Mouse (Mus musculus) embryonic stem cell, embryonic (primary cell): ENCODE data around the gene Alkbh4.
"Not testable (repeated sequence)": the region's sequence is repeated elsewhere in the genome, so short reads cannot be mapped to it uniquely, and the experiment has no call there.

Source experiments
- CTCF ChIA-PET, 4 experiments: fragments of 300-600 bp in 2 of 4; fragments of 350-600 bp in 2 of 4; sonication (Branson Sonifier 250); formaldehyde crosslinking; loops; one replicate each; lab custom pipeline; 2022; ENCODE audit warnings: inconsistent platforms in 2 of 4; lab: Charles Lee
- POLR2A ChIA-PET, 4 experiments: fragments of 300-600 bp in 2 of 4; fragments of 350-600 bp in 2 of 4; sonication (Branson Sonifier 250); formaldehyde crosslinking; loops; one replicate each; lab custom pipeline; 2022; ENCODE audit warnings: antibody characterized with exemption in 4 of 4, inconsistent platforms in 1 of 4; lab: Charles Lee

Gene Alkbh4

DNA sequence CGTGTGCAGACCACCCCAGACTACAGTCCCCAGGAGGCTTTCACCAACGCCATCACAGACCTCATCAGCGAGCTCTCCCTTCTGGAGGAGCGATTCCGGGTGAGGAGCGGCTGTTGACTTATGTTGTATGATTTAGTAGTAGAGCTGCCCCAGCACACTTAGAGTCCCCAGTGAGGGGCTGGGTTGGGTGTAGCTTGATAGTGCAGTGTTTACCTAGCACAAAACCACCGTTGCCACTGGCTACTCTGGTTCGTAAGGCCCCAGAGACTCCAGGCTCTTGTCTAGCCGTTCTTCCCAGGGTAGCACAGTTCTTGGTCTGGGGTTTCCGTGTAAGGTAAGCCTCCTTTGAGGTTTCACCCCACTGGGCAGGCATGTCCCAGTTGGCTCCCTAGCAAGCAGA lies 13.8 kb upstream of the Alkbh4 start:
- ChIA-PET POLR2A (interaction anchor here in 3 of 4 experiments (0.6 to 3.0 kb wide), 10 partner anchors 8 to 479 kb away, joined by 3 to 11 read pairs (median 3); partner anchors contain the start of genes Alkbh4 (in 1 of the 3) and Lrwd1 (in 1 of the 3)), CTCF (interaction anchor here in 3 of 4 experiments (0.6 to 1.8 kb wide), 10 partner anchors 15 to 846 kb away, joined by 3 to 6 read pairs (median 4); no protein-coding TSS in a partner anchor)

DNA sequence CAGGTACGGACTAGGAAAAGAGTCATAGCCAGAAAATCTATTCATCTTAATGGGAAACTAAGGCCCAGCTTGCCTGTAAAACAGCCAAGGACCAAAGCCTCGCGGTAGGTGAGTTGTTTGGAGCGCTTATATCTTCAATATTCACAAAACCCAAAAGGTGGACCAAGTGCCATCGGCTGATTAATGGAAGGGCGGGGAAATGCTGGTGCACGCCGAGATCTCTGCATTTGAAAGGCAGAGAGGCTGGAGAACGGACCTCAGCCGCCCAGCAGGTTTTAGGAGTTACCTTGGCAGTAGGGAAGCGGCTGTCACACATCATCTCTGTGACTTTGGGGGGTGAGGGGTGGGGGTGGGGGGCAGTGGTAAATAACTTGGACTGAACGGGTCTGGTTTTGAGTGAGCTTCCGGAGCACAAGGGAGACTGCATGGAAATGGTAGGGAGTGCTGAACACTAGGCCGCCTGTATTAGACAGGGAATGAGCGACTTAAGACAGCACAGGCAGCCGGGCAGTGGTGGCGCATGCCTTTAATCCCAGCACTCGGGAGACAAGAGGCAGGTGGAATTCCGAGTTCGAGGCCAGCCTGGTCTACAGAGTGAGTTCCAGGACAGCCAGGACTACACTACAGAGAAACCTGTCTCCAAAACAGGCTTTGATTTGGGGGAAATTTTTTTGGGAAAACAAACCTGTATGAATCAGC lies 495 bp downstream of the Alkbh4 start:
- CTCF ChIA-PET, result interaction anchor here in 3 of 4 experiments (0.6 to 1.7 kb wide), 15 partner anchors 32 to 337 kb away, joined by 3 to 6 read pairs (median 4); no protein-coding TSS in a partner anchor
- POLR2A ChIA-PET, result interaction anchor here in 3 of 4 experiments (0.5 to 2.8 kb wide), 9 partner anchors 12 to 1086 kb away, joined by 3 to 8 read pairs (median 3); partner anchors contain the start of genes Polr2j (in 1 of the 3) and Prkrip1 (in 1 of the 3)

DNA sequence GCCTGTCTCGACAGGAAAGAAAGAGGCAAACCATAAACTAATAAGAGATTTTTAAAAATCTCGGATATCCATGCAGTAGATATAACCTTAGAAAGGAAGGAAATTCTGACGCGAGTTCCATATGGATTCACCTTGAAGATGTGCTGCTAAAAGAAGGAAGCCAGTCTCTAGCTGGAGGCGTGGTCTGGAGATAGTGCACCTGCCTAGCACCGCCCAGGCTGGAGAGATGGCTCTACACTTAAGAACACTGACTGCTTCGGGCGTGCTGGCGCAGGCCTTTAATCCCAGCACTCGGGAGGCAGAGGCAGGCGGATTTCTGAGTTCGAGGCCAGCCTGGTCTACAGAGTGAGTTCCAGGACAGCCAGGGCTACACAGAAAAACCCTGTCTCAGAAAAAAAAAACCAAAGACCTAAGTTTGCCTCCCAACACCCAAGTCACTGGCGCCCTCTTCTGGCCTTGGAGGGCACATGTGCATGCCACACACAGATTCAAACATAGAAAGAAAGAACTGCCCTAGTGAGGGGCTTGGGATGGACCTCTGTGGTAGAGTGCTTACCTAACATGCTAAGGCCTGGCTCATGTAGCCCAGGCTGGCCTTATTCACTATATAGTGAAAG lies 1.8 kb downstream of the Alkbh4 start:
- CTCF ChIA-PET, result interaction anchor here (0.5 to 1.7 kb wide), 24 partner anchors 16 to 733 kb away, joined by 3 to 6 read pairs (median 4); no protein-coding TSS in a partner anchor
- POLR2A ChIA-PET, result interaction anchor here in 2 of 4 experiments (0.9 to 1.9 kb wide), 9 partner anchors 13 to 360 kb away, joined by 3 to 7 read pairs (median 3); partner anchors contain the start of genes Polr2j (in 2 of the 2), Mdh2 (in 1 of the 2), Prkrip1 (in 1 of the 2) and Styxl1 (in 1 of the 2)

DNA sequence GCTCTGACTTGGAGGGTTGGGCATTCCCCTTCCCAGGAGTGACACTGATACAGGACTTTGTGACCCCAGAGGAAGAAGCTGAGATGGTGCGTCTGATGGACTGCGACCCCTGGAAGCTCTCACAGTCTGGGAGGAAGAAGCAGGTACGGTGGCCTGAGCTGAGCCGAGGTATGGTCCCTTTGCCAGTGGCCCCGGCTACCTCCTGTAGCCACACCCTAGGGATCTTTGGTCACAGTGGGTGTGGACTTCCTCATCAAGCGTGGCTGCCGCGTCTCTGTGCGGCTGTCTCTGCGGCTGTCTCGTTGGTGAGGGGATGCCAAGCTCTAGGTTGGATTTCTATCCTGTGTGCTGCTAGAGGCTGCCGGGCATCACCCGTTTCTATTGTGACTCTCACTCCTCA lies 3.4 kb downstream of the Alkbh4 start:
- CTCF ChIA-PET, result interaction anchor here in 3 of 4 experiments (0.5 to 1.0 kb wide), 7 partner anchors 9 to 130 kb away, joined by 3 to 13 read pairs (median 3); partner anchors contain the start of gene Sh2b2 (in 1 of the 3)
- POLR2A ChIA-PET, result interaction anchor here in 1 of 4 experiments (0.6 to 1.5 kb wide), 3 partner anchors 31 to 311 kb away, joined by 3 to 4 read pairs (median 4); partner anchors contain the start of gene Orai2

DNA sequence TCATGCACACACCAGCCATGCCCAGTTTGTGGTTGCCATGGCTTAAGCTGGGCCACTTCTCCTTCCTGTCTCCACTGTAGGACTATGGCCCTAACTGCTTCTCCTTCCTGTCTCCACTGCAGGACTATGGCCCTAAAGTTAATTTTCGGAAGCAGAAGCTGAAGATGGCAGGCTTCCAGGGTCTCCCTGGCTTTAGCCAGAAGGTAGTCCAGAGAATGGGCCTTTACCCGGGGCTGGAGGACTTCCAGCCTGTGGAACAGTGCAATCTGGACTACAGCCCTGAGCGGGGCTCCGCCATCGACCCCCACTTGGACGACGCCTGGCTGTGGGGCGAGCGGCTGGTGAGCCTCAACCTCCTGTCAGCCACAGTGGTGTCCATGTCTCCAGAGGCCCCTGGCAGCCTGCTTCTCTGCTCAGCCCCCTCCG lies 4.1 kb downstream of the Alkbh4 start:
- ChIA-PET POLR2A (interaction anchor here in 2 of 4 experiments (0.5 to 1.5 kb wide), 4 partner anchors 12 to 132 kb away, joined by 3 to 5 read pairs (median 4); partner anchors contain the start of gene Orai2 (in 1 of the 2)), CTCF (interaction anchor here in 3 of 4 experiments (0.6 to 1.1 kb wide), 5 partner anchors 24 to 326 kb away, joined by 3 to 4 read pairs (median 3); no protein-coding TSS in a partner anchor)

DNA sequence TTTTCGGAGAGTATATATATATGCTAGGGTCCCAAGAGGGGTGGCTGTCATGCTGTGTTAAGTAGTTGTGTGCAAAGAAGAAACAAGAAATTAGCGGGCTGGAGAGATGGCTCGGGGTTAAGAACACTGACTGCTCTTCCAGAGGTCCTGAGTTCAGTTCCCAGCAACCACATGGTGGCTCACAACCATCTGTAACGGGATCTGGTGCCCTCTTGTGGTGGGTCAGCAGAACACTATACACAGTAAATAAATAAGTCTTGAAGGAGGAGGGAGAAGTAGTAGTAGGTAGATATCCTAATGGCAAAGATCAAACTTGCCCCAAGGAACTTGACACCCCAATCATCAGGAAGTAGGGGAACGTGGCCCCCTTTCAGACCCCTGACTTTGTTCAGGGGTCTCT lies 6.8 kb downstream of the Alkbh4 start:
- CTCF ChIA-PET, result no interaction called here
- POLR2A ChIA-PET, result interaction anchor here in 1 of 4 experiments (0.8 to 1.3 kb wide), 2 partner anchors 26 to 40 kb away, joined by 3 read pairs; no protein-coding TSS in a partner anchor

DNA sequence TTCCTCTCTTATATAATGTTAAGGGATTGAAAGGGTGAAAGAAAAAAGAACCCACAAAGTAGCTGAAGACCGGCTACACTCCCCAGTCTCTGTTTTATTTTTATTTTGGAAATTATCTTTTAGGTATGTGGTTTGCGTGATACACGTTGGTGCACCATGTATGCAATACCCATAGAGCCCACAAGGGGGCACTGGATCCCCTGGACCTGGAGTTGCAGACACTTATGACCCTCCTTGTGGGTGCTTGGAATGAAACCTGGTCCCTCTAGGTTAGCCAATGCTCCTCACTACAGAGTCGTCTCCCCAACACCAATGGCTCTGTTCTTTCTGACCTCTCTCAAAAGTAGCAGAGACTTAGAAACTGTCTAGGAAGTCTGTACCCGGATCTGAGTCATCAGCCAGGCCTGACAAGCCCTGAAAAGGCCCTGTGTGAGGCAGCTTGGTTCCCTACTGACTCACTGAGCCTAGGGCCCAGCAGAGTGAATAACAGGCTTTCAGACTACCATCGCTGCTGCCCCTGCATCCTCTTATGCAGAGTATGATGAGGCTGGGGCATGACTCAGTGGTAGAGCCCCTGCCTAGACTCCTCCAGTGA lies 7.3 kb downstream of the Alkbh4 start:
- POLR2A ChIA-PET, result interaction anchor here in 1 of 4 experiments (0.8 kb wide), 1 partner anchor 26 kb away, joined by 3 read pairs; no protein-coding TSS in a partner anchor
- CTCF ChIA-PET, result interaction anchor here in 1 of 4 experiments (0.9 kb wide), 1 partner anchor 110 kb away, joined by 3 read pairs; no protein-coding TSS in a partner anchor

DNA sequence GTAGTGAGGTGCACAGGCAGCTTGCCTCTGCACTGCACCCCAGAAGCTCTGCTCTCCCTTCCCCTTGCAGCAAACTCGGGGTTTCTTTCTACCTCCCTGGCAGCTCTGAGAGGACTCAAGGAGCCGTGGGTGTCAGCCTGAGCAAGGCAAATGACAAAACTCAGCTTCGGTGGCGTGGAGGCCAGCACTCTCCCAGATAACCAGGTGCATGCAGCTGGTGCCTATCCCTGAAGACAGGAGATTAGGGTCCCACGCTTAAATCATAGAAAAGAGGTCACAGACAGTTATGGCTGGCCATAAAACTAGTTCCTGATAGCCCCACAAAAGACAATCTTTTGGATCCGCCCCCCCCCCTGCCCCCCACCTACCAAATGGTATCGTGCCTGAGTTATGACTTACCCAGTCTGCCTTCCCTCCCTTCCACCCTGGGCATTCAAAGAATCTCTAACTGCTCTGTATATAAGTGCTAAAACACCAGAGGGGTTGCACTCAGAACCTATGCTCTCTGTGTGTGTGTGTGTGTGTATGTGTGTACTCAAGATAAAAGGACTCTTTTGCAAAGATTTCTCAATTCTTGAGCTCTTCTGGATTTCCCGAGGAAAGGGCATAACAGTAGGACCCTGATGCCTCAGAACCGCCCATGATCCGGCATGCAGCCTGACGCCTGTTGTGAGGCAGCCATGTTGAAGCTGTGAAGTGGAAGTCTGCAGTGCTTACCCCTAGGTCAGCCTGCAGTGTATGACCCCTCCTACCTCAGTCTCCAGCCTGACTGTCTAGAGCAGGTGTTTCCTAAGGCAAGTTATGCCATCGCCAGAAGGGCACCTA lies 8.9 kb downstream of the Alkbh4 start:
- CTCF ChIA-PET, result interaction anchor here in 2 of 4 experiments (0.6 to 0.8 kb wide), 2 partner anchors 23 to 440 kb away, joined by 3 to 5 read pairs; no protein-coding TSS in a partner anchor

DNA sequence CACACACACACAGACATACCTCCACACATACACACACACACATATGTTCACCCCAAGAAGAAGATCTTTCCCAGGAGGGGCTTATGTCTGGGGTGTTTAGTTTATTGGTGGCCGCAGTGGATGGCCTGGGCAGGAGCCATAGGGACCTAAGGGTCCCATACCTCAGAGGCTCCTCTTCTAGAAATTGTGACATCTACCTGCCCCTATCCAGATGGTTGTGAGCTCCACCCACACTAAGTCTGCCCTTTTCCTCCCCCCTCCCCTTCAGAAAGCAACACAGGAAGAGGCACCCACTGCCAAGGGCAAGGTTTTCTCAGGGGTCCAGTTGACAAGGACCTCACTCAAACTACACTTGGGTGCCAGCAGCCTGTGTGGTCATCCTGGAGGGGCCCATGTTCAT lies 11.0 kb downstream of the Alkbh4 start:
- ChIA-PET CTCF (interaction anchor here in 1 of 4 experiments (0.6 to 1.4 kb wide), 3 partner anchors 33 to 165 kb away, joined by 3 to 5 read pairs (median 3); no protein-coding TSS in a partner anchor), POLR2A (interaction anchor here in 1 of 4 experiments (1.0 kb wide), 1 partner anchor 59 kb away, joined by 3 read pairs; no protein-coding TSS in a partner anchor)

More for the DNA sequence above, 8.9 kb downstream of the Alkbh4 start:
- POLR2A ChIA-PET, result interaction anchor here in 2 of 4 experiments (0.5 to 0.9 kb wide), 3 partner anchors 23 to 39 kb away, joined by 3 to 6 read pairs (median 3); no protein-coding TSS in a partner anchor

DNA sequence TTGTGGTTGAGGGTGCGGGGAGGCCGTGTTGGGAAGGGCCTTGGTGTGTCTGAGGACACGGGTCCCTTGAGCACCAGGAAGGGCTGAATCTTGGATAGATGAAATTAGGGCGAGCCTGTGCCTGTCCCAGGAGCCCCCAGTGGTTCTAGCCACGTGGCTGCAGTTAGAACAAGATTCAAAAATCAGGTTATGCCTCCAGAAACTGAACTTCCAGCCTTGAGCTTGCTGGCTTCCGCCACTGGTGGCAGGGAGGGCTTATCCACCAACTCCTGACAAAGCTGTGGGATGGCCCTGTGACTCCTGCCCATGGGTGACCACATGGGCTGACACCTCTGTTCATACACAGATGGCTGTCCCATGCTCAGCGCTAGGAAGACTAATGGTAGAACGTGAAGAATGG lies 11.8 kb downstream of the Alkbh4 start:
- ChIA-PET POLR2A (interaction anchor here in 1 of 4 experiments (0.6 kb wide), 1 partner anchor 82 kb away, joined by 4 read pairs; no protein-coding TSS in a partner anchor), CTCF (interaction anchor here in 1 of 4 experiments (0.6 to 1.4 kb wide), 2 partner anchors 39 to 172 kb away, joined by 3 to 5 read pairs; no protein-coding TSS in a partner anchor)

DNA sequence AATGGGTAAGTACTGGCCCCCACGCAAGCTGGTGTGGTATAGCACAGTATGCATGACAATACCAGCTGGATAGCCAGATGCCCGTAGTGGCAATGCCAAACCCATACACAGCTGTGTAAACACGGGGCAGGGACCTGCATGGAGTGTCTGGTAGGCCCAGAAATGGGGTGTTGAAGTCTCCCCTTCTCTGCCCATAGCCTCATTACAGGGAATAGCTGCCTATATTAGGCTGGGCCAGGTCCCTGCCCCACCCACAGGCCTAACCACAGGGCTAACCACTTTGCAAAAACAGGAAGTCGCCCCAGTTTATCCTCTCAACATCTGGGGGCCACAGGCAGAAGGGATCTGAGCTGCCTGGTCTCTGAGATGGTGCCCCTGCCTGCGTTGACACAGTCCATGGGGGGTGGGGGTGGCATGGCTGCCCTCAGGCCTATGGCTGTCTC lies 13.2 kb downstream of the Alkbh4 start:
- POLR2A ChIA-PET, result interaction anchor here in 2 of 4 experiments (0.6 kb wide), 2 partner anchors 50 to 298 kb away, joined by 3 read pairs; no protein-coding TSS in a partner anchor

DNA sequence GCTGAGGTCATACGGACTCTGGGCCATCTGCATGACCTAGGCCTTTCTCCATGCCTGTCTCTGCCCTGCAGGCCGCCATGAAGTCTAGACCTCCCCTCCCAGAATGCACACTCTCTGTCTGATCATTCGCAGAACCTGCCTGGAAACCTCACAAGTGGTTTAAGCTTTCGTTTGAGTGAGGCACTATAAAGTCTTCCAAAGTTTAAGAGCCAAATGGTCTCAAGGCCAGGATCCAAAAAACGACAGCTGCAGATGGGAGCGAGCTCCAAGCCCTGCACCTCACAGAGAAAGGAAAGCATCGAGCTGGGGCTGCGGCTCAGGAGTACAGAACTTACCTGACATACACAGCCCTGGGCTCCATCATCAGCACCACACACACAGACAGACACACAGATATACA lies 16.4 kb downstream of the Alkbh4 start:
- ChIA-PET CTCF (interaction anchor here in 2 of 4 experiments (0.7 to 1.0 kb wide), 5 partner anchors 10 to 100 kb away, joined by 3 to 4 read pairs (median 3); no protein-coding TSS in a partner anchor), POLR2A (interaction anchor here in 1 of 4 experiments (1.5 kb wide), 1 partner anchor 27 kb away, joined by 4 read pairs; no protein-coding TSS in a partner anchor)

More for the DNA sequence above, 13.2 kb downstream of the Alkbh4 start:
- CTCF ChIA-PET, result not testable (repeated sequence)

DNA sequence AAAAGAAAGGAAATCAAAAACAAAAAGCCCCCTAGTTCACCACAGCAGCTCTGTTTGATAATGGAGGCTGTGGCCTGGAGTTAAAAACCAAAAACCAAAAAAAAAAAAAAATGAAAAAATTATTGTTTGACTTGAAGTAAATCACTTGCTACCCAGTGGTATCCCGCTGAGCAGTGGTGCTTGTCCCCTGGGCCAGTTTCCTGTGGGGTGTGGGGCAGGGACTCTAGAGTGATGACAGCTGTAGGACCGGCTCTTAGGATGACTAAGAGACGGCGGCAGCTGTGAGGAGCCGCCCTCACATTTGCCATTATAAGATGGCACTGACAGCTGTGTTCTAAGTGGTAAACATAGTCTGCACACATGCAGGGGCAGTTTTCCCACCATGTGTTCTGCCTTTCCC lies 19.5 kb downstream of the Alkbh4 start:
- ChIA-PET POLR2A (no interaction called here), CTCF (interaction anchor here in 1 of 4 experiments (0.6 kb wide), 1 partner anchor 161 kb away, joined by 5 read pairs; the partner anchor contains the start of gene Dtx2)

DNA sequence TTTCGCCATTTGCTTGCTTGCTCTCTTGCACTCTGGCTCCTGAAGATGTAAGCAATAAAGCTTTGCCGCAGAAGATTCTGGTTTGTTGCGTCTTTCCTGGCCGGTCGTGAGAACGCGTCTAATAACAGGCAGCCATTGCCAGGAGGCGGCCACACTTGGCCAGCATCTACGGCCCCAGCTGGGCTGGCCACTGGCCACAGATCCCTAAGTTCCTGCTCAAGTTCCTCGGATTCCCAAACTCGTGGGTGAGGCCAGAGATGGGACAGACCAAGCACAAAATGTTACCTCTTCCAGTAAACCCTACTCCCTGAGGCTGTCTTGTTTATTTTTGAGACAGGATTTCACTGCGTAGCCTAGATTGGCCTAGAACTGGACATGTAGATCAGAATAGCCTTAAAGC lies 24.1 kb downstream of the Alkbh4 start:
- CTCF ChIA-PET, result not testable (repeated sequence)

DNA sequence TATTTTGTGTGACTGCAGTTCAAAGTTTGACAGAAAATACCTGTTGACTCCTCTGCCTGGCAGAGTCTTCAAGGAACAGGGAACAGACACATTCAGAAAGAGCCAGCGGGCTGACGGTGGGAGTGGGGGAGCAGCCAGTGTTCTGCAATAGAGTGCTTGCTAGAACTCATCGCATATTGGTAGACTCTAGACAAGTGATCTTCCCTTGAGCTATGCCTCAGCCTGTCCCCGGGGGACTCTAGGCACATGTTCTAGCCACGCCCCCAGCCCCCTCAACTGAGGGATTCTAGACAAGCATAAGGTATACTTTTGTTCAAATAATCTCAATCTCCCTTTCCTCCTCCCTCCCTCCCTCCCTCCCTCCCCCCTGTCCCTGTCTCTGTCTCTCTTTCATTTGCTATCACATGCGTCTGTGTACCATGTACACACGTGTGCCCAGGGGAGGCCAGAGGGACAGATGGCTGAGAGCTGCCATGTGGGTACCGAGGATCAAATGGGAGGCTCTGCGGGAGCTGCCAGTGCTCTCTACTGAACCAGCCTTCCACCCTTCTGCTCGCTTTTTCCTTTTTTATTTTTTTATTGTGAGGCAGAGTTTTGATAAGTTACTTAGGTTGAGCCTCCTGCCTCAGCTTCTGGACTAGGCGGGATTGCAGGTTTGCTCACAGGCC lies 28.0 kb downstream of the Alkbh4 start:
- POLR2A ChIA-PET, result interaction anchor here in 1 of 4 experiments (0.6 kb wide), 1 partner anchor 545 kb away, joined by 10 read pairs; no protein-coding TSS in a partner anchor
- CTCF ChIA-PET, result interaction anchor here in 2 of 4 experiments (0.8 to 1.7 kb wide), 2 partner anchors 11 to 23 kb away, joined by 4 read pairs; no protein-coding TSS in a partner anchor

More for the DNA sequence above, 24.1 kb downstream of the Alkbh4 start:
- POLR2A ChIA-PET, result not testable (repeated sequence)
